Mouse (Mus musculus) G1E (cell line): ENCODE results near the gene Trim11.

Experiments used
- CTCF ChIP-seq: IDR thresholded peaks from 2 replicates; pipeline ENCODE4 v1.5.1; 2012; ENCODE audit warnings: low read depth, low read length, inconsistent platforms, mixed read lengths
- GATA1 ChIP-seq: IDR thresholded peaks from 2 replicates; pipeline ENCODE4 v1.6.1; 2012; ENCODE audit warnings: borderline replicate concordance, low read length, inconsistent platforms, mixed read lengths
- TAL1 ChIP-seq: conservative IDR thresholded peaks from 2 replicates; pipeline ENCODE4 v1.6.1; 2012; ENCODE audit warnings: low read depth, low read length, inconsistent platforms, mixed read lengths

GRCm38 (mm10) chr11:58970831-58971530, 6.9 kb upstream of the Trim11 start:
- TF ChIP-seq CTCF (no peak), TAL1 (no peak), GATA1 (no peak)
